14 mouse cellular contexts compared by ENCODE assay signal in genomic region chr4:52056031-52056430, GRCm38 (mm10).
"Had no signal": no experiment of that assay in that cellular context is flagged by ENCODE, and none has a peak within 500 bp of the region (broad histone marks: within the 10 kb centered on the region; RNA-seq: fewer than 3 reads in every experiment).

No protein-coding gene starts in this region.

- H3K27me3 ChIP-seq: kidney, embryonic 15.5 days; neural tube, embryonic 15.5 days had no signal

- H3K4me3 ChIP-seq: kidney, embryonic 15.5 days; left cerebral cortex, adult 2 months; myocyte; neural tube, embryonic 15.5 days had no signal

- H3K27ac ChIP-seq: kidney, embryonic 15.5 days; left cerebral cortex, adult 2 months; liver, embryonic 14.5 days; neural tube, embryonic 15.5 days had no signal

- DNase-seq: kidney, adult 2 months; kidney, postnatal 25 days; lung, adult 2 months; lung, postnatal 10 days; lung, postnatal 4 days; right cerebral cortex, adult 18-20 months; right cerebral cortex, postnatal 25 days; thymus, postnatal 4 days had no signal

- H3K9ac ChIP-seq: kidney, embryonic 15.5 days; liver, embryonic 14.5 days; neural tube, embryonic 15.5 days had no signal

- H3K4me1 ChIP-seq: kidney, embryonic 15.5 days; neural tube, embryonic 15.5 days had no signal

- H3K9me3 ChIP-seq: kidney, embryonic 15.5 days; neural tube, embryonic 15.5 days had no signal

- H3K4me2 ChIP-seq: kidney, embryonic 15.5 days; midbrain, embryonic 11.5 days; neural tube, embryonic 15.5 days had no signal

- H3K36me3 ChIP-seq: kidney, embryonic 15.5 days; neural tube, embryonic 15.5 days had no signal
